Comparison of ENCODE assay signal across 12 mouse cellular contexts in genomic region chr13:86345931-86346330, GRCm38 (mm10).
"Had no signal": no experiment of that assay in that cellular context is flagged by ENCODE, and none has a peak within 500 bp of the region (broad histone marks: within the 10 kb centered on the region; RNA-seq: fewer than 3 reads in every experiment).

No protein-coding gene starts in this region.

- DNase-seq: gastrocnemius, adult 2 months; gastrocnemius, postnatal 14 days; gastrocnemius, postnatal 36 days; heart, adult 2 months; heart, postnatal 4 days; kidney, adult 18-20 months; kidney, adult 8-10 months; kidney, postnatal 10 days; kidney, postnatal 25 days; kidney, postnatal 4 days; liver; liver, embryonic 13.5 days had no signal
